Mouse (Mus musculus) olfactory bulb, adult 2 months (tissue): ENCODE measurements around the gene Ist1.

Source experiments
- CTCF ChIP-seq: fragments of 200-500 bp; IDR thresholded peaks from 2 replicates; pipeline ENCODE4 v1.5.1; 2012; ENCODE audit warnings: low read depth, mild to moderate bottlenecking, low read length, moderate library complexity; ENCODE audit not compliant: insufficient read depth
- POLR2A ChIP-seq: fragments of 200-500 bp; IDR thresholded peaks from 2 replicates; pipeline ENCODE4 v1.6.1; 2012; ENCODE audit warnings: mild to moderate bottlenecking, low read depth, low read length, moderate library complexity; ENCODE audit not compliant: insufficient read depth

DNA sequence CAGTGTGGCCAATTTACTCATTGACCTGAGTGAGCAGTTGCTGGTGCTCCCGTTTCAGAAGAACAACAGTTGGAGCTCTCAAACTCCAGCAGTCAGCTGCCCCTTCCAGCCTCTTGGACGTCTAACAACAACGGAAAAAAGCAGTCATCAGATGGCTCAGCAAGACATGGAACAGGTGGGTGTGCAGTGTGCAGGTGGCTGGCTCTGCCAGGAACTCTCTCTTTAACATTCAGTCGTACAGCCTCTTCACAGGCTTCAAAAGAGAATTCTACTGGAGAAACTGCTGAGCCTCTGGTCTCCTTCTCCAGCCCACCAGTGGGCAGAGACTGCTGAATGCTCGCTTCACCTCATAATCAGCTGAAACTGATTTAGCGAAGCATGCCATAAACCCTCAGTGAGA lies 64.4 kb downstream of the Ist1 start:
- TF ChIP-seq CTCF (no peak), POLR2A (no peak)
